Mouse (Mus musculus): Measurements from ENCODE around the gene Mrpl54.

GRCm38 (mm10) chr10:81266211-81267105 is at the start of gene Mrpl54, which contains the start of gene Apba3:
- no peak for TF ChIP-seq CTCF (IDR thresholded peaks at IDR 0.05; ENCODE audit: borderline replicate concordance, extremely low read depth, insufficient read depth, insufficient read length)
- peak; percentile 66; the same call in 1 of the 2 replicates for TF ChIP-seq POLR2A (IDR thresholded peaks at IDR 0.05; ENCODE audit: borderline replicate concordance, extremely low read depth, insufficient read depth, insufficient read length, poor library complexity, severe bottlenecking)
